Mouse (Mus musculus): ENCODE measurements at regions not wholly inside any gene's neighbourhood (a gene's known extent, or its start where the extent isn't known, plus 50 kb on each side); places are given as distances from the start of the nearest gene placed in this dataset.
"Not testable (repeated sequence)": the region's sequence is repeated elsewhere in the genome, so short reads cannot be mapped to it uniquely, and the experiment has no call there.

DNA sequence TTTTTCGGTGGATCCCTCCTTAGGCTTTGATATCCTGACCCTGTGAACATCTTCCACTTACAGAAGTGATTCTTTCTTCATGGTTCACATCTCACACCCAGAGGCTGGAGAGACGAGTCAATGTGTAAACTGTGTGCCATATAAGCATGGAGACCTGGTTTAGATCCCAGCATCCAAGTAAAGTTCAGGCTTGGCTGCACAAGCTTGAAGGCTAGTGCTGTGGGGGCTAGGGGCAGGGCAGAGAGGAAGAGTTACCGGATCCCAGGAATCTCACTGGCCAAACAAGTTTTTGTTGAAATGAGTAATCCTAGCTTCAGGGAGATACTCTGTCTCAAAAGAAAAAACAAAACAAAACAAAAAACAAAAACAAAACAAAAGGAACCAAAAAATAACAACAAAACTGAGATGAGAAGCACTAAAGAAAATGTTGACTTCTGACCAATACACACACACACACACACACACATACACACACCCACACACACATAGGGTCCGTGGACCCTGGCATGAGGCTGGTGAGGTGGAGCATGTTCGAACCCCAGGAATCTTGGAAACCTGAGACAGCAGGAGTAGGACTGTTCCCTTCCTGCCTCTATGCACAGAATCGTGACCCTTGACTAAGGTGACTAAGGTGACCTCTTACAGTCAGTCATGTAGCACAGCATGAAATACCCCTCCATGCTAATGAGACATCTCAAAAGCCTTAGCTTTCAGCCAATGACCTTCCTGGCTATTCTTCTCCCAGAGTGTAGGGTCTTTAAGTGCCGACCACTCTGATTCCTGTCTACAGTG is 55.2 kb downstream of the Gm12728 start:
- no peak for DNase-seq (ENCODE audit: low spot score in 2 of 2)

- not testable (repeated sequence) for DNase-seq (ENCODE audit: low spot score in 2 of 2)
Observed at GRCm38 (mm10) chr4:105845998-105846989, 56.6 kb downstream of the Gm12728 start.

DNA sequence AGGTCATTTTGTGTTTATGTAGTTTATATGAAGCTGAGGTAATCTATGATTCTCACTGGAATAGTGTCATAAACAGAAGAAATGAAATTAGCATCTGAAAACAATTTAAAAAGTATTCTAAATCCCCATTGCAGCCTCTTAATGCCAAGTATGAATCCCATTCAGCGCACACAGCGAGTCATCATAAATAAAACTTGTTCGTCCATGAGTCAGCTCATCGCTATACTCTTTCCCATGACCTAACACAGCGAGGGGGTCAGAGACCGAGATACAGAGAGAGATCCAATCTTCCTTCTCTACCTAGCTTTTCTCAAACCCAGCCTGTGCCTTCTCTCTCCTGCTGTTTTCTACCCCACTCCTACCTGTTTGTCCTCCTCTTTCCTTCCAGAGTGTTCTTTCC is 63.4 kb downstream of the Gm12728 start:
- no peak for DNase-seq (ENCODE audit: low spot score in 2 of 2)

GRCm38 (mm10) chr4:105859052-105859864 is 69.6 kb downstream of the Gm12728 start:
- no peak for DNase-seq (ENCODE audit: low spot score in 2 of 2)

DNA sequence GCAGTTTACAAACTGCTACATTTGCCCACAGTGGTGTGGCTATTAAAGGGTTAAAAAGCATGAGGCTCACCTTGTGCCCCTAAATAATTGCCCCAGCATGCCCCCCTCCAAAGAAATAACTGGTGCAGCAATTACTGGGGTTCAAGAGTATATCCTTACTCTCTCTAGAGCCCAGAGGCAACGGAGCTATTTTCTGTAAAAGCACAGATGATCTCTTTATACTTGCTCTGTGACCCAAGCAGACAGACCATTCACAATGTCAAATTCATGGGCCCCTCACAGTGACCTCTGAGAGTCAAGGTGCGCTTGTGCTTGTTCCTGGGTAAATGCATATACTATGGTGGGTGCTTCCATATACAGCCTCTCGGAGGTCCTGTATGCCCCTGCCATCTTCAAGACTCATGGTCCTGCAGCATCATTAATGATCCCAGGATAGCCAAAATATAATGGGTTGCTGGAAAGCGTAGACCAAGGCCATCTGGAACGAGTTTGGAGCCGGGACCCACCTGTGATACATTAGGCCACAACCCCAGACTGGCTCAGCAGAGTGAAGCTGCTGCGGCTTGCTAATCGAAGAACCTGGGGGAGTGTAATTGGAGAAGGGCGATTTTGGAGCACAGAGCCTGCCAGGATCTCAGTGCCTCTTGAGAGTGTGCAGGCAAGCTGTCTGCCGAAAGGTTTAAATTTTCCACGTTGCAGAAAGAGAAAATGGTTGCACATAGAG is 71.4 kb downstream of the Gm12728 start:
- DNase-seq (ENCODE audit: low spot score in 2 of 2): no peak

DNA sequence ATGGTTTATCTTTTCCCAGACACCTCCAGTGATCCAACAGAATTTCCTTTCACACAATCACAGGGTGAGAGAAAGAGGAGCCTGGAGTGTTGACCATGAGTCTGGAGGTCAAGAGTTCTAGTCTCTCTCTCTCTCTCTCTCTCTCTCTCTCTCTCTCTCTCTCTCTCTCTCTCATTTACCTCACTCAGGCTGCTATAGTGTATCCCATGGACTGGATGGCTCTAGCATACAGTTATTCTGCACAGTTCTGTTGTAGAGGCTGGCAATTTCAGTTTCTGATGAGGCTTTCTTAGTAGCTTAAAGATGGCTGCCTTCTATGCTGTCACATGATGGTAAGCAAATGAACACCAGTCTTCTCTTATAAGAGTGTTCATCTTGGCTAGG is 72.0 kb downstream of the Gm12728 start:
- no peak for DNase-seq (ENCODE audit: low spot score in 2 of 2)

GRCm38 (mm10) chr4:105870512-105870911 is 80.8 kb downstream of the Gm12728 start:
- DNase-seq (ENCODE audit: low spot score in 2 of 2): no peak

DNA sequence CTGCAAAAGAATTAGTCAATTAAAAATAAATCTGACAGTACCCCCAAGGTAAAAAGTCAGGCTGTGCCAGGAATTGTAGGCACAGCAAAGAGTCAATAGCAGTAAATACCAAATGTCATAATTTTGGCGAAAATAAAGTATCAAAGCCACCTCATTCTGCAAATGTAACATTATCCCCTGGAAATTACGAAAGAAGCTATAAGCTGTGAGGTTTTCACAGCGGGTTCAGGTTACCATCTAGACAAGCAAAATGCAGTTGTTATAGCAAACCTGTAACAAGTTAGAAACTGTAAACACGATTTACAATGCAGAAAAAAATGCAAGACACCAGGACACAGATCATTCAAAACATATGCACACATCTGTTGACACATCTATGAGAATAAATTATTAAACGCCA is 87.6 kb downstream of the Gm12728 start:
- no peak for DNase-seq (ENCODE audit: low spot score in 2 of 2)

- no peak for DNase-seq (ENCODE audit: low spot score in 2 of 2)
Observed at GRCm38 (mm10) chr4:105879891-105880290, 90.2 kb downstream of the Gm12728 start.

GRCm38 (mm10) chr4:105884791-105885190 is 95.1 kb downstream of the Gm12728 start:
- no peak for DNase-seq (ENCODE audit: low spot score in 2 of 2)

GRCm38 (mm10) chr4:105891438-105891837 is 101.8 kb downstream of the Gm12728 start:
- DNase-seq (ENCODE audit: low spot score in 2 of 2): no peak

GRCm38 (mm10) chr4:105892065-105892464 is 102.4 kb downstream of the Gm12728 start:
- DNase-seq (ENCODE audit: low spot score in 2 of 2): no peak

DNA sequence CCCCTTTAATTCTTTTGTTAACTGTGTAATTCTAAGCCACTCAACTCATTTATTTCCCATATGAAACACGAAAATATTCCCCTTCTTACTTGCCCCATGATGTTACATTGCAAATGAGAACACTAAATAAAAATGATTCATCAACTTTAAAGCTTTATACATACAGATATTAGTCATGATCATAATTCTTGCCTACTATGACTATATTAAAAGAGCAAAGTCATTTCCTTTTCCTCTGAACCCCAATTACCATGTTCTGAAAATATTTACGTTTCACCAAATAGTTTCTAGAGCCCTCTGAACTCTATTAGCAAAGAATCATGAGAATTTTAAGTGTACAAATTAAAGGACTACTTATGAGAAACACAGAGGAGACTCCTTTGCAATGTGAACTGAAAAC is 105.4 kb downstream of the Gm12728 start:
- DNase-seq (ENCODE audit: low spot score in 2 of 2): no peak

GRCm38 (mm10) chr4:105898054-105898847 is 108.6 kb downstream of the Gm12728 start:
- DNase-seq (ENCODE audit: low spot score in 2 of 2): no peak

DNA sequence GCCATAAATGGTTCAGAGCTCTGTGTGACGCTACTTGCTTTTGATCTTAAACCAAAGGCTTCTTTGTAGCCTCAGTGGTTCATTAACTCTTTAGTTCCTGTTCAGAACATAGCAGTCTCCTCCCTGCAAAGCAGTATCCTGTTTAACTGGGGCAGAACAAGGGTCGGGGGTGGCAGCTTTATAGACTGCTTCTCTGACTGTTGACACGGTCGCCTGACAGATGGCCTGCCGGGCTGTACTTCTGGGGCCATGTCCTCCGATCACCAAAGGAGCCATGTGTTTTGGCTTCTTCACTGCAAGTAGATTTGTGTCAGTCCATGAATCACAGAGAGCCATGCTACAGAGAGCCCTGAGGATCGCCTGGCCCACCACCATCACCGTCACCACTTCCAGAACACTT is 115.2 kb downstream of the Gm12728 start:
- no peak for DNase-seq (ENCODE audit: low spot score in 2 of 2)

DNA sequence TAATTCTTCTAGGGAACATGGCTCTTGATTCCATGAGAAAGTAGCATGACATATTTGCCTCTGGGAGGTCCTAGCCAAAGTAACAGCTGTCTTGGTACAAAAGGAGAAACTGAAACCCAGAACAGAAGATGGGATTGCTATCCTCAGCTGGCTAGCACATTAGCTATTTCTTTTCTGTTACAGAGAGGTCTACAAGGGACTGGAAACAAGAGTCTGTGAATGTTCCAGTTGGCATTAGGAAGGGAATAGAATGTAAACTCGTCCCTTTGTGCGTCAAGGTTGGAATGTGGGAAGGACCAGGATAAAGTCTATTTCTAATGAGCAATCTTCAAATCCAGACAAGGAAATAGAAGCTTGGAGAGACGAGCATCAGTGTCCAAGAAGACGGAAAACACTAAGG is 116.7 kb downstream of the Gm12728 start:
- no peak for DNase-seq (ENCODE audit: low spot score in 2 of 2)

GRCm38 (mm10) chr4:105907611-105908010 is 117.9 kb downstream of the Gm12728 start:
- DNase-seq (ENCODE audit: low spot score in 2 of 2): no peak

DNA sequence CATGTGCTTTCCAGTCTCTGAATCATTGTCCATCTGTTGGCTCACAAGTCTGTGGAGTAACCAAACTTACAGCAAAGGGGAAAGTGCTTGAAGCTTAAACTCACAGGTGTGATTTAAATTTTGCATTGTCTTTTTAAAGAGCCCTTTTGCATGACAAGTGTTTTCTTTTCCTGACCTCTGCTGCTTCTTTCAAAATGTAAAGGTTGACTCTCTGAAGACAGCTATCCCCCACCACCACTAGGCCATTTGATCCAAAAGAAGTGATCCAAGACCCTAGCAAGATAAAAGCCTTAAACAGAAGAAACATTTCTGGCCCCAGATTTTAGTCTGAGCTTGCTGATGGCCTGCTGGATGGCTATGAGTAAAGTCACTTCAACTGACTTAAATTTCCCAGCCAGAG is 118.6 kb downstream of the Gm12728 start:
- no peak for DNase-seq (ENCODE audit: low spot score in 2 of 2)

- DNase-seq (ENCODE audit: low spot score in 2 of 2): no peak
Observed at GRCm38 (mm10) chr4:105909272-105909671, 119.6 kb downstream of the Gm12728 start.

GRCm38 (mm10) chr4:105910666-105911065 is 121.0 kb downstream of the Gm12728 start:
- DNase-seq (ENCODE audit: low spot score in 2 of 2): no peak
